Mouse (Mus musculus): ENCODE results near the gene Krtap12-1.
"Not testable (repeated sequence)": the region's sequence is repeated elsewhere in the genome, so short reads cannot be mapped to it uniquely, and the experiment has no call there.

Gene Krtap12-1

GRCm38 (mm10) chr10:77720299-77720698 lies at the start of gene Krtap12-1:
Krtap12-1 (plus strand) TSS chr10:77720599.
- not testable (repeated sequence) for DNase-seq (ENCODE audit: low spot score in 2 of 2)

GRCm38 (mm10) chr10:77670710-77671109 lies 49.7 kb upstream of the Krtap12-1 start:
- no peak for DNase-seq (ENCODE audit: low spot score in 2 of 2)

GRCm38 (mm10) chr10:77671519-77671918 lies 48.9 kb upstream of the Krtap12-1 start:
- DNase-seq (ENCODE audit: low spot score in 2 of 2), result no peak

- DNase-seq (ENCODE audit: low spot score in 2 of 2), result no peak
These were observed 46.6 kb upstream of the Krtap12-1 start for GRCm38 (mm10) chr10:77673765-77674164.

GRCm38 (mm10) chr10:77677562-77677961 lies 42.8 kb upstream of the Krtap12-1 start:
- no peak for DNase-seq (ENCODE audit: low spot score in 2 of 2)

GRCm38 (mm10) chr10:77682994-77683393 lies 37.4 kb upstream of the Krtap12-1 start:
- no peak for DNase-seq (ENCODE audit: low spot score in 2 of 2)

- no peak for DNase-seq (ENCODE audit: low spot score in 2 of 2)
These were observed 36.2 kb upstream of the Krtap12-1 start for GRCm38 (mm10) chr10:77684181-77684580.

GRCm38 (mm10) chr10:77685895-77686664 lies 34.3 kb upstream of the Krtap12-1 start, which contains the start of gene Tspear:
Tspear (plus strand) TSS chr10:77686569.
- DNase-seq (ENCODE audit: low spot score in 2 of 2), result no peak

- DNase-seq (ENCODE audit: low spot score in 2 of 2), result no peak
These were observed 33.4 kb upstream of the Krtap12-1 start for GRCm38 (mm10) chr10:77687021-77687420.

GRCm38 (mm10) chr10:77690356-77690807 lies 30.0 kb upstream of the Krtap12-1 start, which contains the start of gene Gm19402:
Gm19402 (minus strand) TSS chr10:77690757.
- not testable (repeated sequence) for DNase-seq (ENCODE audit: low spot score in 2 of 2)

- no peak for DNase-seq (ENCODE audit: low spot score in 2 of 2)
These were observed 23.3 kb upstream of the Krtap12-1 start, which contains the start of gene Gm9508 for GRCm38 (mm10) chr10:77697133-77697532. Gm9508 (minus strand) TSS chr10:77697233.

- DNase-seq (ENCODE audit: low spot score in 2 of 2), result no peak
These were observed 14.1 kb upstream of the Krtap12-1 start, which contains the start of gene Gm10272 for GRCm38 (mm10) chr10:77706326-77706725. Gm10272 (plus strand) TSS chr10:77706626.

GRCm38 (mm10) chr10:77709831-77710230 lies 10.6 kb upstream of the Krtap12-1 start:
- no peak for DNase-seq (ENCODE audit: low spot score in 2 of 2)

- not testable (repeated sequence) for DNase-seq (ENCODE audit: low spot score in 2 of 2)
These were observed 9.2 kb upstream of the Krtap12-1 start, which contains the start of gene Gm10024 for GRCm38 (mm10) chr10:77711157-77711556. Gm10024 (plus strand) TSS chr10:77711457.

GRCm38 (mm10) chr10:77713734-77714133 lies 6.7 kb upstream of the Krtap12-1 start:
- no peak for DNase-seq (ENCODE audit: low spot score in 2 of 2)

GRCm38 (mm10) chr10:77715507-77715906 lies 4.9 kb upstream of the Krtap12-1 start, which contains the start of gene Gm10142:
Gm10142 (plus strand) TSS chr10:77715807.
- no peak for DNase-seq (ENCODE audit: low spot score in 2 of 2)

GRCm38 (mm10) chr10:77724855-77725254 lies 4.5 kb downstream of the Krtap12-1 start:
- DNase-seq (ENCODE audit: low spot score in 2 of 2), result no peak

- no peak for DNase-seq (ENCODE audit: low spot score in 2 of 2)
These were observed 5.8 kb downstream of the Krtap12-1 start, which contains the start of gene Gm10100 for GRCm38 (mm10) chr10:77726186-77726585. Gm10100 (plus strand) TSS chr10:77726486.

- no peak for DNase-seq (ENCODE audit: low spot score in 2 of 2)
These were observed 7.9 kb downstream of the Krtap12-1 start for GRCm38 (mm10) chr10:77728280-77728679.

- DNase-seq (ENCODE audit: low spot score in 2 of 2), result no peak
These were observed 8.8 kb downstream of the Krtap12-1 start for GRCm38 (mm10) chr10:77729241-77729640.

GRCm38 (mm10) chr10:77735928-77736327 lies 15.5 kb downstream of the Krtap12-1 start:
- DNase-seq (ENCODE audit: low spot score in 2 of 2), result no peak

GRCm38 (mm10) chr10:77738929-77739328 lies 18.5 kb downstream of the Krtap12-1 start:
- no peak for DNase-seq (ENCODE audit: low spot score in 2 of 2)
